Mouse (Mus musculus) limb, embryonic 14.5 days (tissue): ENCODE measurements around the gene Dennd6a. TPM values are rescaled to one million over a fixed set of nuclear protein-coding genes. Genes with fewer than 3 reads are reported as not detected.
"Not testable (repeated sequence)": the region's sequence is repeated elsewhere in the genome, so short reads cannot be mapped to it uniquely, and the experiment has no call there.

Experiments used
- ATAC-seq: fragments of 200-750 bp; cut with Nextera tagmentation; 2 replicates; pipeline ENCODE4 v1.8.0; 2017; ENCODE audit warnings: low read depth, moderate number of reproducible peaks, moderate TSS enrichment; ENCODE audit not compliant: low FRiP score
- DNase-seq: peaks from one replicate; pipeline ENCODE4 v3.0.0-alpha.2; 2015; ENCODE audit warnings: low spot score
- H3K27ac ChIP-seq: fragments of 300-500 bp; sonication (generic); replicated peaks from 2 replicates; pipeline ENCODE4 v1.5.1; 2014; ENCODE audit warnings: low read depth, mild to moderate bottlenecking, low read length, moderate library complexity, mixed read lengths
- H3K27me3 ChIP-seq: fragments of 300-500 bp; sonication (generic); 2 replicates; pipeline ENCODE4 v1.6.1; 2014; ENCODE audit warnings: low read length, mixed read lengths; ENCODE audit not compliant: control insufficient read depth, insufficient read depth
- H3K36me3 ChIP-seq: fragments of 300-500 bp; sonication (generic); 2 replicates; pipeline ENCODE4 v1.6.1; 2014; ENCODE audit warnings: mild to moderate bottlenecking, low read length, moderate library complexity, mixed read lengths; ENCODE audit not compliant: control insufficient read depth, insufficient read depth
- H3K4me1 ChIP-seq: fragments of 300-500 bp; sonication (generic); 2 replicates; pipeline ENCODE4 v1.6.1; 2014; ENCODE audit warnings: antibody characterized with exemption, low read length, mixed read lengths; ENCODE audit not compliant: control insufficient read depth, insufficient read depth
- H3K4me2 ChIP-seq: fragments of 300-500 bp; sonication (generic); replicated peaks from 2 replicates; pipeline ENCODE4 v1.6.1; 2014; ENCODE audit warnings: low read depth, mild to moderate bottlenecking, low read length, moderate library complexity; ENCODE audit not compliant: severe bottlenecking
- H3K4me3 ChIP-seq: fragments of 300-500 bp; sonication (generic); replicated peaks from 2 replicates; pipeline ENCODE4 v1.5.1; 2014; ENCODE audit warnings: low read length
- H3K9ac ChIP-seq: fragments of 300-500 bp; sonication (generic); 2 replicates; pipeline ENCODE4 v1.6.1; 2014; ENCODE audit warnings: mild to moderate bottlenecking, low read depth, low read length, moderate library complexity; ENCODE audit not compliant: severe bottlenecking
- H3K9me3 ChIP-seq: fragments of 300-500 bp; sonication (generic); 2 replicates; pipeline ENCODE4 v1.6.1; 2016; ENCODE audit warnings: low read length; ENCODE audit not compliant: control insufficient read depth
- POLR2A ChIP-seq: fragments of 200-500 bp; IDR thresholded peaks from 2 replicates; pipeline ENCODE4 v1.8.0; 2012; ENCODE audit warnings: inconsistent platforms, mild to moderate bottlenecking, moderate library complexity, borderline replicate concordance; ENCODE audit not compliant: insufficient read depth, insufficient read length; ENCODE audit errors: extremely low read depth
- WGBS: fragments of 180-500 bp; shearing (Covaris S2); extraction: QIAGEN DNeasy Blood & Tissue Kit; methylation state at CpG from one replicate; pipeline ENCODE4 v1.1.7; 2014; 5-methylcytosine and 5-hydroxymethylcytosine counted together
- polyA plus RNA-seq, 2 experiments: library from polyadenylated mRNA; depleted of rRNA in 1 of 2; stranded (reverse) in 1 of 2; unstranded in 1 of 2; fragments of >200 nt; fragmentation: Nextera tagmentation in 1 of 2; extraction: Ambion mirVana in 1 of 2; gene quantifications; 2 replicates each; pipeline versions ENCODE4 v1.2.1 to v1.2.3; 2012 to 2014

Gene Dennd6a
- polyA plus RNA-seq (2012; rRNA removed) (19.2 and 19.4 TPM in 2 replicates), polyA plus RNA-seq (2014; fragmentation: Nextera tagmentation; extraction: Ambion mirVana) (28.6 and 28.7 TPM in 2 replicates)

GRCm38 (mm10) chr14:26573556-26573955 is at the start of gene Dennd6a:
Gene Dennd6a (plus strand): TSS chr14:26573856.
- H3K9ac ChIP-seq, H3K27me3 ChIP-seq, ATAC-seq, H3K4me2 ChIP-seq, H3K4me3 ChIP-seq, DNase-seq, H3K36me3 ChIP-seq, H3K27ac ChIP-seq, H3K9me3 ChIP-seq, H3K4me1 ChIP-seq: not testable (repeated sequence)
- WGBS, result 96% methylated on average over 5 of the region's 5 CpGs

- no peaks in the 10 kb centered on the region for H3K9me3 ChIP-seq
- ATAC-seq (no peak), DNase-seq (no peak)
- H3K4me1 ChIP-seq, result peaks cover 15% of the 10 kb centered on the region
- no peak overlapping the region for H3K27ac ChIP-seq
- H3K27me3 ChIP-seq, result no peaks in the 10 kb centered on the region
- no peak overlapping the region for H3K4me2 ChIP-seq
- no peak for TF ChIP-seq POLR2A
- H3K9ac ChIP-seq, result no peak overlapping the region
- H3K36me3 ChIP-seq, result no peaks in the 10 kb centered on the region
- 67% methylated on average over 3 of the region's 3 CpGs for WGBS
- H3K4me3 ChIP-seq, result no peak overlapping the region
Measured at GRCm38 (mm10) chr14:26525955-26526354, 47.7 kb upstream of the Dennd6a start.

GRCm38 (mm10) chr14:26528296-26528695 is 45.4 kb upstream of the Dennd6a start:
- Histone ChIP-seq H3K9ac (no peak overlapping the region), H3K36me3 (no peaks in the 10 kb centered on the region), H3K4me2 (no peak overlapping the region), H3K9me3 (no peaks in the 10 kb centered on the region), H3K27ac (no peak overlapping the region), H3K27me3 (no peaks in the 10 kb centered on the region), H3K4me1 (peaks cover 29% of the 10 kb centered on the region), H3K4me3 (no peak overlapping the region)
- no peak for TF ChIP-seq POLR2A
- DNase-seq (no peak), ATAC-seq (no peak)
- 86% methylated on average over 2 of the region's 2 CpGs for WGBS

- no peak for DNase-seq
- Histone ChIP-seq H3K36me3 (no peaks in the 10 kb centered on the region), H3K27ac (no peak overlapping the region), H3K4me3 (no peak overlapping the region), H3K4me1 (peaks cover 29% of the 10 kb centered on the region), H3K9ac (no peak overlapping the region), H3K9me3 (no peaks in the 10 kb centered on the region), H3K4me2 (0 out of 2 replicates have a peak overlapping the region, but pooled peaks have one; percentile 6), H3K27me3 (no peaks in the 10 kb centered on the region)
- ATAC-seq, result no peak
- TF ChIP-seq POLR2A, result no peak
- 74% methylated on average over 7 of the region's 7 CpGs for WGBS
Measured at GRCm38 (mm10) chr14:26530350-26530749, 43.3 kb upstream of the Dennd6a start.

- Histone ChIP-seq H3K9ac (no peak overlapping the region), H3K9me3 (no peaks in the 10 kb centered on the region), H3K27me3 (no peaks in the 10 kb centered on the region), H3K36me3 (no peaks in the 10 kb centered on the region), H3K27ac (no peak overlapping the region), H3K4me3 (no peak overlapping the region), H3K4me1 (peaks cover 29% of the 10 kb centered on the region), H3K4me2 (peak overlapping the region; percentile 8; the same call in 1 of the 2 replicates)
- no peak for TF ChIP-seq POLR2A
- DNase-seq (no peak), ATAC-seq (no peak)
- WGBS, result 68% methylated on average over 10 of the region's 10 CpGs
Measured at GRCm38 (mm10) chr14:26531410-26532313, 42.0 kb upstream of the Dennd6a start.
